Mouse (Mus musculus): ENCODE results near the gene Parva.

The Parva gene

GRCm38 (mm10) chr7:112603496-112604170 lies 176.3 kb downstream of the Parva start:
- DNase-seq (ENCODE audit: low spot score): no peak

GRCm38 (mm10) chr7:112604209-112604608 lies 176.9 kb downstream of the Parva start:
- DNase-seq (ENCODE audit: low spot score): no peak

- no peak for DNase-seq (ENCODE audit: low spot score)
These were observed 186.9 kb downstream of the Parva start for GRCm38 (mm10) chr7:112614046-112614790.

GRCm38 (mm10) chr7:112614791-112615668 lies 187.7 kb downstream of the Parva start:
- no peak for DNase-seq (ENCODE audit: low spot score)

GRCm38 (mm10) chr7:112620322-112621179 lies 193.2 kb downstream of the Parva start:
- no peak for DNase-seq (ENCODE audit: low spot score)

- DNase-seq (ENCODE audit: low spot score): no peak
These were observed 200.2 kb downstream of the Parva start for GRCm38 (mm10) chr7:112627481-112627880.

GRCm38 (mm10) chr7:112634505-112635213 lies 207.4 kb downstream of the Parva start:
- no peak for DNase-seq (ENCODE audit: low spot score)

- DNase-seq (ENCODE audit: low spot score): no peak
These were observed 208.6 kb downstream of the Parva start for GRCm38 (mm10) chr7:112635936-112636335.
